Mouse (Mus musculus): ENCODE measurements at regions not wholly inside any gene's neighbourhood (a gene's known extent, or its start where the extent isn't known, plus 50 kb on each side); places are given as distances from the start of the nearest gene placed in this dataset.

DNA sequence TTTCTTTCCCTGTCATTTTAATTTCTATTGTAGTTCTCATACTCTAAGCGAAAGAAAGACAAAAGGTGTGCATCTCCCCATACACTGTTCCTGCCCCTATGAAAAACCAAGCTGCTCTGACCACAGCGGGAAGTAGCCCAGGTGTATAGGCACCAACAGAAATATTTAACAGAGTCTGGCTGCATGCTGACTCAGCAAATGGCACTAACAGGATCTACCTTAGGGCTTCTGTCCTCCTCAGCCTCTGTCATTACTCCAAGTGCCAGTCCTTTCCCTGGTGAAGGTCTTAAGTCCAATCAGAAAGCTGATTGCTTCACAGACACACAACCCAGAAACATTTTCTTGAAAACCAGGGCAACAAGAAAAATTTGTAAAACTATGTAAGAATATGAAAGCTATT lies 72.5 kb downstream of the Gm9008 start:
- DNase-seq (ENCODE audit: low read depth, low spot score), result no peak
- in situ Hi-C loops (cut with MboI; ENCODE audit: low pct_unique_long_range_greater_than_20kb), result no loop called here
- TF ChIP-seq CTCF (IDR thresholded peaks at IDR 0.05), result no peak
- no peak for ATAC-seq
- ChIA-PET POLR2A (no interaction called here), CTCF (no interaction called here)
- H3K27me3 ChIP-seq, result no peaks in the 10 kb centered on the region

DNA sequence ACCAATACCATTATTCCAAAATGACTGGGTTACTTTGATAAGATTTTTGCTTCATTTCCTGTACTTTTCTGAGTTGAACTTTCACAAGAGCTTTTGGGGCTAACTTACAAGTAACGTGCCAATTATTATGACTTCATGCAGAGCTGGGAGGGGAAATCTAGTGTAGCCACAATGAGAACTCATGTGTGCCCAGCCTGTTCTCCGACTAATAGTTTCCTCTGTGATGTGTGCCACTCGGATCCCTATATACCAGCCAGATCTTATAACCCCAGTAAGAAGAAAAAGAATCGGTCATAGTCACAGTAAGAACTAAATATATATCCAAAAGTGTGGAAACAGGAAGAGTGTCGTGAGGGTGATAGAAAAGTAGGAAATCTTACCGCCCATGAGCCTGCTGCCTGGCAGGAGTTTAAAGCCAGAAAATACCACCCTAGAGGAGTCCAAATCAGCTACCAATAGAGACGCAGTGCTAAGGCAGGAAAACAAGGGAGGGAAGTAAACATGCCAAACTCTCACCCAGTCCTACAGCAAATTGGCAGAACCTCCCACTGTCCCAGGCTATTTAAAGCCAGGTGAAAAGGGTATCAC lies 110.0 kb downstream of the Gm9008 start:
- CTCF ChIA-PET, result no interaction called here
- in situ Hi-C loops (cut with MboI; ENCODE audit: low pct_unique_long_range_greater_than_20kb), result no loop called here
- ATAC-seq, result no peak

DNA sequence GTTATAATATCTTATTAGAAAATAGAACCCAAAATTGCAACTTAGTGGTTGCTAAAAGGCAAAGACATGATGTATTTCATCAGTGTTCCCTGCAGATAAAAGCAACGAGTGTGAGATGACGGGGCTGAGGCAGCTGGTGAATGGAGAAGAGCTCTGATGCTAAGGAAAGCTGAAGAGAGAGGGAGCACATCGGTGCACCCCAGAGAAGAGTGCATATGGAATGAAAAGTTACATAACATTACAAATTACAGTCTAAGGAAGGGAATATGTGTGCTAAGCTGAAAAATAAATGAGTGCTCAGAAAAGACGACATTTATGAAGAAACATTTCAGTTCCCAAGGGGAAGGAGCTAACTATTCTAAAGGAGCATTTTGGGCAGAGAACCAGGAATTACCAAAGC lies 115.3 kb downstream of the Gm9008 start:
- DNase-seq (ENCODE audit: low read depth, low spot score) (no peak), ATAC-seq (no peak)
- H3K27me3 ChIP-seq, result no peaks in the 10 kb centered on the region
- no peak for TF ChIP-seq CTCF (IDR thresholded peaks at IDR 0.05)
- in situ Hi-C loops (cut with MboI; ENCODE audit: low pct_unique_long_range_greater_than_20kb), result no loop called here
- ChIA-PET POLR2A (no interaction called here), CTCF (no interaction called here)

More for the DNA sequence above, 110.0 kb downstream of the Gm9008 start:
- DNase-seq (ENCODE audit: low read depth, low spot score), result no peak
- POLR2A ChIA-PET, result interaction anchor here (0.6 kb wide), 1 partner anchor 52 kb away, joined by 3 read pairs; no protein-coding TSS in a partner anchor
- H3K27me3 ChIP-seq, result no peaks in the 10 kb centered on the region
- no peak for TF ChIP-seq CTCF (IDR thresholded peaks at IDR 0.05)

DNA sequence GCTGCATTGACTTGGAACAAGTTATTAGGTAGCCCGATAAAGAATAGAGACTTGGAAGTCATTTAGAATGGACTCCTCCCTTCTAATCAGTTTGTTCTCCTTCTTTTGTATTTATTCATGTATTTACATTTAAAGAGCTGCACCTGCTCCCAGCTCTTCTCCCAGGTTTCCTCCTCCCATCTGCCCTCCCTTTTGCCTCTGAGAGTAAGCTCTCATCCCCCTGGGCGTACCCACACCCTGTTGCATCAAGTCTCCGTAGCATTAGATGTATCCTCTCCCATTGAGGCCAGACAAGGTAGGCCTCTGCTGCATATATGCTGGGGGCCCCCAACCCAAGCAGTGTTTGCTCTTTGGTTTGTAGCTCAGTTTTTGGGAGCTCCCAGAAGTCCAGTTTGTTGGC lies 118.9 kb downstream of the Gm9008 start:
- ChIA-PET CTCF (no interaction called here), POLR2A (no interaction called here)
- no peaks in the 10 kb centered on the region for H3K27me3 ChIP-seq
- DNase-seq (ENCODE audit: low read depth, low spot score) (no peak), ATAC-seq (no peak)
- no peak for TF ChIP-seq CTCF (IDR thresholded peaks at IDR 0.05)
- in situ Hi-C loops (cut with MboI; ENCODE audit: low pct_unique_long_range_greater_than_20kb), result no loop called here

DNA sequence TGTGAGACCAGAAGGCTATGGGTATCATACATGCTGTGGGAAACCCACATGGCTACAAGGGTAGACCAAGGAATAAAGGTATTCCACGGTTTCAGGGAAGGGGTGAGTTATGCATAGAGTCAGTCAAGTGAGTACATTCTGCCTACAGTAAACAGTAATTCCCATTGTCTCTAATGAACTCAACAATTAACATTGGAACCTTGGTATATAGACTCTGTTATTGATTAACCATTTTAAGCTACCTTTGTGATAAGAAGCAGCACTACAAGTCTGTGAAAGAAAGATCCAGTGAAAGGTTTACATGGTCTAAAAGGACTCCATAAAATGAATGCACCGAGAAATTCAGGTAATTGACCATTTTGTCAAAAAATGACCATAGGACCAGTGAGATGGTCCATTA lies 145.4 kb downstream of the Gm9008 start:
- ChIA-PET POLR2A (no interaction called here), CTCF (no interaction called here)

DNA sequence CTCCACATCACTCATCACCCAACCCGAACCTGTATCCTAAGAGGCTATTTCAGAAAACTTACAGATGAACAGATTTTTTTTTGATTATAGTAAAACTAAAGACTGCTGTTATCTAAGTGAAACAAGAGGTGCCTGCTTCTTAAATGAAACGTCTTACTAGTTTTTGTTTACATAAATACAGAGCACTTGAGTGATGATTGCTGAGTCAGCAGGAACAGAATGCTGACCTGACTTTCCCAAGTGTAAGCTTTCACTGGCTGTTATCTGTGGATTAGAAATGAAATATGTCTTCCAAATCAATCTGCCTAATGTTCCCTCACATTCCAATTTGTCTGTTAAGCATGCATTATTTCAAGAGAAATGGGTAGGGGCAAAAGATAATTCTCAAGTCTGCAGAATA lies 149.1 kb downstream of the Gm9008 start:
- H3K27me3 ChIP-seq, result peaks cover under 1% of the 10 kb centered on the region
- no peak for ATAC-seq
- ChIA-PET POLR2A (no interaction called here), CTCF (no interaction called here)
- TF ChIP-seq CTCF (IDR thresholded peaks at IDR 0.05), result no peak
- in situ Hi-C loops (cut with MboI; ENCODE audit: low pct_unique_long_range_greater_than_20kb), result no loop called here
- DNase-seq (ENCODE audit: low read depth, low spot score), result no peak

More for the DNA sequence above, 145.4 kb downstream of the Gm9008 start:
- H3K27me3 ChIP-seq, result no peaks in the 10 kb centered on the region
- in situ Hi-C loops (cut with MboI; ENCODE audit: low pct_unique_long_range_greater_than_20kb), result no loop called here
- no peak for ATAC-seq
- no peak for TF ChIP-seq CTCF (IDR thresholded peaks at IDR 0.05)
- DNase-seq (ENCODE audit: low read depth, low spot score), result no peak

DNA sequence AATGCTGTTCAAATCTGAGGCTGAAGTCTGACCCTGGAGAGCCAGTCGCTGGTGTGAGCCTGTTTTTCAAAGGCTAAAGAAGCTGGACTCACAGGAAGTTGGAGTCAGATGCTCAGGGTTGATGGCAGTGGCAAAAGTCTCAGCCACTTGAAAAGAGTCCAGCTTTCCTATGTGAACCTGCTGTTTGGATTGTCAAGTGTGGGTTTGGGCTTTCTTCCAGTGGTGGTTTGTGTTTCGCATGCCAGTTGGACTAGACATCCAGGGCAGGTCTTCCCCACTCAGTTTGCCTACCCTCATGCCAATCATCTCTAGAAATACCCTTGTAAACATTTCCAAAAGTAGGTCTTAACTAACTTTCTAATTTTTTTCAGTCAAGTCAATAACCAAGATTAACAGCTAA lies 167.4 kb downstream of the Gm9008 start:
- no peak for DNase-seq (ENCODE audit: low read depth, low spot score)
- in situ Hi-C loops (cut with MboI; ENCODE audit: low pct_unique_long_range_greater_than_20kb), result no loop called here
- POLR2A ChIA-PET, result no interaction called here
- no peaks in the 10 kb centered on the region for H3K27me3 ChIP-seq
- no peak for ATAC-seq
- no peak for TF ChIP-seq CTCF (IDR thresholded peaks at IDR 0.05)
- CTCF ChIA-PET, result no interaction called here

Data from Patski (cell line).